Mouse (Mus musculus) liver, postnatal 0 days (tissue): ENCODE measurements around the gene Vrk1. TPM values are rescaled to one million over a fixed set of nuclear protein-coding genes. Genes with fewer than 3 reads are reported as not detected.

Experiments used
- ATAC-seq: fragments of 200-750 bp; cut with Nextera tagmentation; 2 replicates; pipeline ENCODE4 v1.8.0; 2017; ENCODE audit warnings: mild to moderate bottlenecking, moderate library complexity
- DNase-seq: peaks from one replicate; pipeline ENCODE4 v3.0.0-alpha.2; 2016
- H3K27ac ChIP-seq: fragments of 300-500 bp; sonication (generic); 2 replicates; pipeline ENCODE4 v1.5.1; 2014; ENCODE audit warnings: antibody characterized with exemption, moderate library complexity, mild to moderate bottlenecking, low read depth
- H3K27me3 ChIP-seq: fragments of 300-500 bp; sonication (generic); 2 replicates; pipeline ENCODE4 v1.6.1; 2014; ENCODE audit warnings: low read length, control low read depth, mixed read lengths; ENCODE audit not compliant: insufficient read depth
- H3K36me3 ChIP-seq: fragments of 300-500 bp; sonication (generic); replicated peaks from 2 replicates; pipeline ENCODE4 v1.6.1; 2014; ENCODE audit warnings: mild to moderate bottlenecking, control low read depth, low read length, moderate library complexity, mixed read lengths; ENCODE audit not compliant: insufficient read depth
- H3K4me1 ChIP-seq: fragments of 300-500 bp; sonication (generic); 2 replicates; pipeline ENCODE4 v1.6.1; 2014; ENCODE audit warnings: antibody characterized with exemption, mild to moderate bottlenecking, control low read depth; ENCODE audit not compliant: insufficient read depth
- H3K4me2 ChIP-seq: fragments of 300-500 bp; sonication (generic); 2 replicates; pipeline ENCODE4 v1.6.1; 2014; ENCODE audit warnings: low read depth, mild to moderate bottlenecking, low read length, moderate library complexity, mixed read lengths
- H3K4me3 ChIP-seq: fragments of 300-500 bp; sonication (generic); 2 replicates; pipeline ENCODE4 v1.5.1; 2014; ENCODE audit warnings: low read depth, low read length
- H3K9ac ChIP-seq: fragments of 300-500 bp; sonication (generic); replicated peaks from 2 replicates; pipeline ENCODE4 v1.6.1; 2014; ENCODE audit warnings: mild to moderate bottlenecking, moderate library complexity
- H3K9me3 ChIP-seq: fragments of 300-500 bp; sonication (generic); 2 replicates; pipeline ENCODE4 v1.6.1; 2016; ENCODE audit warnings: mild to moderate bottlenecking, control low read depth, low read length, mixed read lengths
- CTCF ChIP-seq: sonication (generic); IDR thresholded peaks from 2 replicates; pipeline ENCODE4 v1.5.1; 2016; ENCODE audit warnings: antibody characterized with exemption, low read depth
- EP300 ChIP-seq: IDR thresholded peaks from 2 replicates; pipeline ENCODE4 v1.6.1; 2016; ENCODE audit warnings: antibody characterized with exemption, low read depth, mild to moderate bottlenecking
- WGBS: fragments of 180-500 bp; shearing (Covaris S2); extraction: QIAGEN DNeasy Blood & Tissue Kit; methylation state at CpG from one replicate; pipeline ENCODE4 v1.1.7; 2014; ENCODE audit not compliant: insufficient replicate concordance; 5-methylcytosine and 5-hydroxymethylcytosine counted together
- polyA plus RNA-seq: library from polyadenylated mRNA; unstranded; fragments of >200 nt; fragmentation: Nextera tagmentation; extraction: Ambion mirVana; gene quantifications from 2 replicates; pipeline ENCODE4 v1.2.1, GENCODE M21; 2015

The Vrk1 gene
- polyA plus RNA-seq, 1 experiment from 2014 or later, result 44.8 TPM

GRCm38 (mm10) chr12:105966887-105967637 is 43.0 kb upstream of the Vrk1 start:
- H3K4me3 ChIP-seq, result no peak overlapping the region
- H3K27me3 ChIP-seq, result peaks cover 8% of the 10 kb centered on the region; the same call in 1 of the 2 replicates
- H3K4me2 ChIP-seq, result peak overlapping the region; percentile 62
- no peaks in the 10 kb centered on the region for H3K36me3 ChIP-seq
- H3K4me1 ChIP-seq, result peaks cover 9% of the 10 kb centered on the region
- no peak for DNase-seq
- WGBS, result 27% methylated on average over 19 of the region's 19 CpGs
- no peak for TF ChIP-seq EP300
- no peak for TF ChIP-seq CTCF
- H3K9me3 ChIP-seq, result no peaks in the 10 kb centered on the region
- ATAC-seq, result no peak
- no peak overlapping the region for H3K27ac ChIP-seq
- H3K9ac ChIP-seq, result no peak overlapping the region

GRCm38 (mm10) chr12:105967806-105968205 is 42.2 kb upstream of the Vrk1 start:
- no peak for TF ChIP-seq EP300
- no peak for TF ChIP-seq CTCF
- ATAC-seq, result no peak
- DNase-seq, result no peak
- no peaks in the 10 kb centered on the region for H3K36me3 ChIP-seq
- H3K9me3 ChIP-seq, result no peaks in the 10 kb centered on the region
- peaks cover 3% of the 10 kb centered on the region for H3K4me1 ChIP-seq
- H3K27me3 ChIP-seq, result 0 out of 2 replicates have a peak, but pooled peaks cover 3% of the 10 kb centered on the region
- H3K4me2 ChIP-seq, result peak overlapping the region; percentile 62
- WGBS, result 13% methylated on average over 18 of the region's 18 CpGs
- H3K4me3 ChIP-seq, result 0 out of 2 replicates have a peak overlapping the region, but pooled peaks have one; percentile 15
- H3K9ac ChIP-seq, result no peak overlapping the region
- no peak overlapping the region for H3K27ac ChIP-seq

- Histone ChIP-seq H3K9ac (no peak overlapping the region), H3K36me3 (no peaks in the 10 kb centered on the region), H3K4me1 (no peaks in the 10 kb centered on the region; the same call in 1 of the 2 replicates), H3K4me2 (no peak overlapping the region), H3K9me3 (no peaks in the 10 kb centered on the region), H3K27ac (no peak overlapping the region), H3K4me3 (no peak overlapping the region), H3K27me3 (no peaks in the 10 kb centered on the region)
- no peak for TF ChIP-seq EP300
- no peak for TF ChIP-seq CTCF
- ATAC-seq (no peak), DNase-seq (no peak)
- whole genome bisulfite sequencing, result 31% methylated on average over 7 of the region's 7 CpGs
These were observed 38.8 kb upstream of the Vrk1 start for GRCm38 (mm10) chr12:105971182-105971581.

- H3K27me3 ChIP-seq, result no peaks in the 10 kb centered on the region
These were observed 37.4 kb upstream of the Vrk1 start for GRCm38 (mm10) chr12:105972673-105973072.

GRCm38 (mm10) chr12:105973691-105974090 is 36.3 kb upstream of the Vrk1 start:
- Histone ChIP-seq H3K4me2 (no peak overlapping the region), H3K9me3 (no peaks in the 10 kb centered on the region), H3K27me3 (no peaks in the 10 kb centered on the region), H3K4me1 (no peaks in the 10 kb centered on the region), H3K36me3 (no peaks in the 10 kb centered on the region), H3K4me3 (no peak overlapping the region), H3K27ac (no peak overlapping the region), H3K9ac (no peak overlapping the region)
- TF ChIP-seq EP300 (no peak), CTCF (no peak)
- ATAC-seq (no peak), DNase-seq (no peak)
- WGBS, result 75% methylated on average over 9 of the region's 9 CpGs

More at GRCm38 (mm10) chr12:105972673-105973072, 37.4 kb upstream of the Vrk1 start:
- H3K9me3 ChIP-seq, result no peaks in the 10 kb centered on the region
- H3K27ac ChIP-seq, result no peak overlapping the region
- H3K9ac ChIP-seq, result no peak overlapping the region
- H3K4me1 ChIP-seq, result no peaks in the 10 kb centered on the region
- H3K36me3 ChIP-seq, result no peaks in the 10 kb centered on the region
- TF ChIP-seq EP300, result no peak
- no peak for TF ChIP-seq CTCF
- no peak for DNase-seq
- no peak overlapping the region for H3K4me2 ChIP-seq
- ATAC-seq, result no peak
- no peak overlapping the region for H3K4me3 ChIP-seq
- 87% methylated on average over 8 of the region's 8 CpGs for WGBS

GRCm38 (mm10) chr12:105974107-105974506 is 35.9 kb upstream of the Vrk1 start:
- ATAC-seq (no peak), DNase-seq (no peak)
- Histone ChIP-seq H3K27me3 (no peaks in the 10 kb centered on the region), H3K9ac (no peak overlapping the region), H3K4me2 (no peak overlapping the region), H3K27ac (no peak overlapping the region), H3K9me3 (no peaks in the 10 kb centered on the region), H3K4me3 (no peak overlapping the region), H3K36me3 (no peaks in the 10 kb centered on the region), H3K4me1 (no peaks in the 10 kb centered on the region)
- 85% methylated on average over 5 of the region's 5 CpGs for WGBS
- no peak for TF ChIP-seq EP300
- TF ChIP-seq CTCF, result no peak
